Mouse (Mus musculus) ovary, postnatal 36 days (tissue): ENCODE measurements around the gene Dagla.

Source experiments
- DNase-seq: peaks from one replicate; pipeline ENCODE4 v3.0.0; 2022; ENCODE audit warnings: low spot score, mixed read lengths

Dagla gene

GRCm38 (mm10) chr19:10239419-10239818 lies 65.3 kb downstream of the Dagla start:
- DNase-seq, result no peak

- DNase-seq, result no peak
Measured at GRCm38 (mm10) chr19:10238477-10238876, 66.2 kb downstream of the Dagla start.

- no peak for DNase-seq
Measured at GRCm38 (mm10) chr19:10235784-10236565, 68.7 kb downstream of the Dagla start.

- DNase-seq, result no peak
Measured at GRCm38 (mm10) chr19:10232327-10233017, 72.2 kb downstream of the Dagla start.

GRCm38 (mm10) chr19:10231871-10232270 lies 72.8 kb downstream of the Dagla start:
- DNase-seq, result no peak

- no peak for DNase-seq
Measured at GRCm38 (mm10) chr19:10231016-10231415, 73.7 kb downstream of the Dagla start.

GRCm38 (mm10) chr19:10225767-10226166 lies 78.9 kb downstream of the Dagla start:
- DNase-seq, result no peak

- no peak for DNase-seq
Measured at GRCm38 (mm10) chr19:10224637-10225453, 79.8 kb downstream of the Dagla start.

- DNase-seq, result no peak
Measured at GRCm38 (mm10) chr19:10223561-10223960, 81.1 kb downstream of the Dagla start.

GRCm38 (mm10) chr19:10222656-10223055 lies 82.0 kb downstream of the Dagla start:
- no peak for DNase-seq

GRCm38 (mm10) chr19:10221585-10221984 lies 83.1 kb downstream of the Dagla start:
- no peak for DNase-seq

GRCm38 (mm10) chr19:10219593-10219992 lies 85.1 kb downstream of the Dagla start:
- DNase-seq, result no peak

- no peak for DNase-seq
Measured at GRCm38 (mm10) chr19:10219108-10219507, 85.6 kb downstream of the Dagla start.

- DNase-seq, result no peak
Measured at GRCm38 (mm10) chr19:10216101-10216500, 88.6 kb downstream of the Dagla start.

GRCm38 (mm10) chr19:10213796-10214471 lies 90.7 kb downstream of the Dagla start:
- no peak for DNase-seq

GRCm38 (mm10) chr19:10210885-10211284 lies 93.8 kb downstream of the Dagla start:
- no peak for DNase-seq

GRCm38 (mm10) chr19:10208851-10209250 lies 95.8 kb downstream of the Dagla start:
- DNase-seq, result no peak

GRCm38 (mm10) chr19:10205051-10205450 lies 99.6 kb downstream of the Dagla start:
- DNase-seq, result no peak

GRCm38 (mm10) chr19:10204616-10205001 lies 100.1 kb downstream of the Dagla start:
- DNase-seq, result no peak

GRCm38 (mm10) chr19:10203848-10204615 lies 100.6 kb downstream of the Dagla start, which contains the start of the genes Tmem258 and Fen1:
Gene Tmem258 (plus strand): TSS chr19:10204014.
Gene Fen1 (minus strand): TSS chr19:10204169.
- DNase-seq, result peak; percentile 86
